Mouse (Mus musculus) lung, embryonic 16.5 days (tissue): ENCODE measurements around the gene Bcl7a. TPM values are rescaled to one million over a fixed set of nuclear protein-coding genes. Genes with fewer than 3 reads are reported as not detected.

Experiments
- ATAC-seq: fragments of 200-750 bp; cut with Nextera tagmentation; 2 replicates; pipeline ENCODE4 v1.8.0; 2017; ENCODE audit warnings: low read depth, mild to moderate bottlenecking, moderate library complexity
- H3K27ac ChIP-seq: fragments of 300-500 bp; sonication (generic); 2 replicates; pipeline ENCODE4 v1.5.1; 2014; ENCODE audit warnings: mild to moderate bottlenecking, control low read depth, low read length
- H3K27me3 ChIP-seq: fragments of 300-500 bp; sonication (generic); 2 replicates; pipeline ENCODE4 v1.6.1; 2014; ENCODE audit warnings: low read depth, low read length, mixed read lengths; ENCODE audit not compliant: control insufficient read depth, insufficient read depth
- H3K36me3 ChIP-seq: fragments of 300-500 bp; sonication (generic); 2 replicates; pipeline ENCODE4 v1.6.1; 2014; ENCODE audit warnings: low read length; ENCODE audit not compliant: control insufficient read depth, insufficient read depth
- H3K4me1 ChIP-seq: fragments of 300-500 bp; sonication (generic); replicated peaks from 2 replicates; pipeline ENCODE4 v1.6.1; 2014; ENCODE audit warnings: low read length, mixed read lengths; ENCODE audit not compliant: control insufficient read depth, insufficient read depth
- H3K4me2 ChIP-seq: fragments of 300-500 bp; sonication (generic); 2 replicates; pipeline ENCODE4 v1.6.1; 2014; ENCODE audit warnings: low read depth, low read length, control low read depth
- H3K4me3 ChIP-seq: fragments of 300-500 bp; sonication (generic); 2 replicates; pipeline ENCODE4 v1.5.1; 2014; ENCODE audit warnings: mild to moderate bottlenecking, low read length, control low read depth
- H3K9ac ChIP-seq: fragments of 300-500 bp; sonication (generic); 2 replicates; pipeline ENCODE4 v1.6.1; 2014; ENCODE audit warnings: low read length, control low read depth
- H3K9me3 ChIP-seq: fragments of 300-500 bp; sonication (generic); 2 replicates; pipeline ENCODE4 v1.6.1; 2016; ENCODE audit warnings: low read length; ENCODE audit not compliant: control insufficient read depth
- whole genome bisulfite sequencing: fragments of 180-500 bp; shearing (Covaris S2); extraction: QIAGEN DNeasy Blood & Tissue Kit; methylation state at CpG from one replicate; pipeline ENCODE4 v1.1.7; 2014; 5-methylcytosine and 5-hydroxymethylcytosine counted together
- polyA plus RNA-seq: library from polyadenylated mRNA; unstranded; fragments of >200 nt; fragmentation: Nextera tagmentation; extraction: Ambion mirVana; gene quantifications from 2 replicates; pipeline ENCODE4 v1.2.1, GENCODE M21; 2015

The Bcl7a gene
- polyA plus RNA-seq = 21.8 and 23.9 TPM in 2 replicates

DNA sequence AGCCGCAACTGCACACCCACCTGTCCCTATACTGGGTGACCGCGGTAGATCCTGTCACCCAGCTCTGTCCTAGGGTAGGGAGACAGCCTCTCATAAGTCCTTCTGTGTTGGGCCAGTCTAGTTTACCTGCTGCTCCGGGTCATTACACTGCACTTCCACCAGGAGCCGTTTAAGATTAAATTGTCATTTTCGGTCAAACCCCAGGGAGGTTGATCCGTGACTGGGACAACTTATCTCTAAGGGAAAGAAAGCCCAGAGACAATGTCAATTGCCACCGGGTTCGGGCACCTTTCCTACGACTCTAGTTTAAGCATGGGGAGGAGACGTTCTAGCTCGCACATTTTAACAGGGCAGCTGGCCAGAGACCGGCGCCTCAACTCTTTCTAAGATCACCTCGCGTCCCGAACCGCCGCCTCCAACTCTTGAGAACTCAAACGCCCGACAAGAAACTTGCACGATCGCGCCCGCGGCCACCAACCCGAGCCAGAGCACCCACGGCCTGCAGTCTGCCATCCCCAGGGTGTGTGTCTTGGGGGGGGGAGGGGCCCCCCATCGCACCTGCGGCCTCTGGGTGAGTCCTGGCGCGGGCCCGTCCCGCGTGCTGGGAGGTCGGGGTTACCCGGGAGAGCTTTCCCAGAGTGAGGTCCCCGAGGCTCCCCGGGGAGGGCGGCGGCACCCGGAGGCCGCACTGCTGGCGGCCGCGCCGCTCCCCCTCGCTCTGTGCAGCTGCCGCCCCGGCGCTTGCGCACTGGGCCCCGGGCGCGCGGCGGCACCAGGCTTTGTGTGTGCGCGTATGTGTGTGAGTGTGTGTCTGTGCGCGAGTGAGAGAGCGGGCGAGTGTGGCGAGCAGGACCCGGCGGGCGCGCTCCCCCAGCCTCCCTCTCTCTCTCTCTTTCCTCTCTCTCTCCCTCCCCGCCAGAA, at the start of gene Bcl7a:
Gene Bcl7a, plus strand, starts transcription at position 128 of the 921 bp plus-strand sequence.
- Histone ChIP-seq H3K4me3 (peak within 1 kb of the TSS; percentile 91), H3K36me3 (no peaks in the 10 kb centered on the region), H3K4me1 (peaks cover 20% of the 10 kb centered on the region), H3K4me2 (peak within 1 kb of the TSS; percentile 91), H3K9ac (peak within 1 kb of the TSS; percentile 98), H3K27ac (peak within 1 kb of the TSS; percentile 99), H3K9me3 (no peaks in the 10 kb centered on the region), H3K27me3 (no peaks in the 10 kb centered on the region)
- under 1% methylated on average over 65 of the region's 69 CpGs for WGBS
- peak; percentile 86 for ATAC-seq

DNA sequence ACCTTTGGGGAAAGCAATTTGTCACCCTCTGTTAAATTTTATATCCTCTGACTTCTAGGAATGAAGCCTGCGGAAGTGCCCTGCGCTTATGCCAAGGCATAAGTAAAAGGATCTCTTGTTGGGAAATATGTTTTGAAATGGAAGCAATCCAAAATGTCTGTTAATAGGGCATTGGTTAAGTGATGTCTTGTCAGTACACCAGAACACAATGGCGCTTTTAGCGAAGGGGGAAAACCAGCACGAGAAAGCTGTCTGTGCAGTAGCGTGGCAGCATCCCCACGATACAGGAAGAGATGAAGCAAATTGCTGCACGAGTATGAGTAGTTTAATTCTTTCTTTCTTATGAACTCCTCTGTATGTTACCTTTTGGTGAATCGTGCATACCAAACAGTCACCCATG, 49.0 kb upstream of the Bcl7a start:
- Histone ChIP-seq H3K27me3 (no peaks in the 10 kb centered on the region), H3K4me2 (no peak overlapping the region), H3K9me3 (no peaks in the 10 kb centered on the region), H3K4me1 (no peaks in the 10 kb centered on the region), H3K9ac (no peak overlapping the region), H3K36me3 (no peaks in the 10 kb centered on the region), H3K27ac (no peak overlapping the region), H3K4me3 (no peak overlapping the region)
- no peak for ATAC-seq
- WGBS = 79% methylated on average over 9 of the region's 9 CpGs

DNA sequence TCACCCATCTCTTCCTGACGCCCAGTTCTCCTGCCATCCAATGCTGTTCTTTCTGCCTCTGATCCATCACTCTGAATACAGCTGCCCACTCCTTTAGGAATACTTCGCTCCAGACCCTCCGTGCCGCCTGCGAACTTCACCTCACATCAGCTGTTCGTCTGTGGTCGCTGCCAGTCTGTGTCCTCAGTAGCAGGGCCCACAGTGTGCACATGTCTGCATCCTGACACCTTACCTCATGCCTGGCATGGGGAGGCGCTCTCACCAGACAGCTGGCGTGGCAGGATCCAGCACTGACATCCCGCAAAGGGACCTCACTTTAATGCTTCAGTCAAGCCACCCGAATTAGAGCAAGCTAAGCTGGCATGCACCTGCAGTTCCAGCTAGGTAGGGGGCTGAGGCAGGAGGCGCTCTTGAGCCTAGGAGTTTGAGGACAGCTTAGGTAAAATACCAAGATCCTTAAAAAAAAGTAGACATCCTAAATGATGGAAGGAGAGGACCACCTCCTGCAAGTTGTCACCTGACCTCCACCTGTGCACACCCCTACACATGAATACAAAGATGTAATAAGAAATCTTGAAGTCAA, 47.3 kb upstream of the Bcl7a start:
- Histone ChIP-seq H3K4me1 (0 out of 2 replicates have a peak, but pooled peaks cover 2% of the 10 kb centered on the region), H3K9me3 (no peaks in the 10 kb centered on the region), H3K4me2 (no peak overlapping the region), H3K27ac (no peak overlapping the region), H3K9ac (no peak overlapping the region), H3K4me3 (no peak overlapping the region), H3K27me3 (no peaks in the 10 kb centered on the region), H3K36me3 (no peaks in the 10 kb centered on the region)
- WGBS = 67% methylated on average over 12 of the region's 12 CpGs
- 0 out of 2 replicates have a peak, but pooled peaks have one; percentile 22 for ATAC-seq

DNA sequence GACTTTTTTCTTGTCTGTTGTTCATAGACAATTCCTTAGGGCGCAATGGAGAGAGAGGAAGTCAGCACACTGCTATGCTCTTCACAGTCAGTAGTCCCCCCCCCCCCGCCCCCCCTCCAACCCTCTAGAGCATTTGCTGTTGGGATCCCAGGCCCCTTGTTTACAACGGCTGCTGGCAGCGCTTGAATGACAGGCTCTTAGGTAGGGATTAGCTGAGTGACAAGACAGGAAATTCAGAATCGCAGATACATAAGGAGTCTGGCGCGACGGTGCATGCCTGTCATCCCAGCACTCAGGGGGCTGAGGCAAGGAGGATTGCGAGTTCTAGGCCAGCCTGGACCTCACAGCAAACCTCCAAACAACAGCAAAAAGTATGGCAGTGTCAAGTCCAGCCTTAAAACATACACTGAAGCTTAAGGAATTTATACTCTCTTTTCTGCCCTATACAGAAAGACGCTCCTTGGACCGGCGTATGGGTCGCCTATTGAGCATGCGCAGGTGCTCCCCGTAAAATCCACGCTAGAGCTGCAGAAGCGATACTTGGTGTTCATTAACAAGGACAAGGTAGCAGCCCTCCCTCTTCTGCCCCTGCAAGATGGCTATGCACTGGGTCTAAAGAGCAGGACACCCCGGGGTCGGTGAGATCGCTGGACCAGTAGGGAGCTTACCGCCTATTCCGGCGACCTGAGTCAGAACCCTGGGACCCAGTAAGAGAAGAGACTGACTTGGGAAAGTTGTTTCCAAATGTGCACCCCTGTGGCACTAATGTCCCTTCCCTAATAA, 46.5 kb upstream of the Bcl7a start:
- Histone ChIP-seq H3K4me2 (no peak overlapping the region), H3K27ac (no peak overlapping the region), H3K27me3 (no peaks in the 10 kb centered on the region), H3K4me3 (no peak overlapping the region), H3K4me1 (0 out of 2 replicates have a peak, but pooled peaks cover 2% of the 10 kb centered on the region), H3K36me3 (no peaks in the 10 kb centered on the region), H3K9ac (no peak overlapping the region), H3K9me3 (no peaks in the 10 kb centered on the region)
- no peak for ATAC-seq
- 59% methylated on average over 23 of the region's 23 CpGs for WGBS

DNA sequence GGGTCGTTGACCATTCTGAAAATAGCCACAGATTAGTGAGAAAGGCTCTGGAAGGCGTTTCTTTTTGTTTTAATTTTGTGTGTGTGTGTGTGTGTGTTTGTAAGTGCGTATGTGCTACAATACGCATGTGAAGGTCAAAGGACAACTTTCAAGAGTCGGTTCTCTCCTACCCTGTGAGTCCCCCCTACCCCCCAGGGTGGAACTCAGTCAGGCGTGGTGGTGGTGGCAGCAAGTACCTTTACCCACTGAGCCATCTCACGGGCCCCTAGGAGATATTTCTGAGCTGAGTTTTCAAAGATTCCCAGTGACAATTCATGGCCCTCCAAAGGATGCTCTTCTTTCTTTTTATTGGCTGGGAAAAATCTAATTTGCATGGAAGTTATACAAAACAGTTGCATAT, 45.8 kb upstream of the Bcl7a start:
- Histone ChIP-seq H3K9ac (no peak overlapping the region), H3K27ac (no peak overlapping the region), H3K9me3 (no peaks in the 10 kb centered on the region), H3K4me3 (no peak overlapping the region), H3K4me1 (0 out of 2 replicates have a peak, but pooled peaks cover 2% of the 10 kb centered on the region), H3K4me2 (no peak overlapping the region), H3K36me3 (no peaks in the 10 kb centered on the region), H3K27me3 (no peaks in the 10 kb centered on the region)
- WGBS = 75% methylated on average over 7 of the region's 7 CpGs
- no peak for ATAC-seq

DNA sequence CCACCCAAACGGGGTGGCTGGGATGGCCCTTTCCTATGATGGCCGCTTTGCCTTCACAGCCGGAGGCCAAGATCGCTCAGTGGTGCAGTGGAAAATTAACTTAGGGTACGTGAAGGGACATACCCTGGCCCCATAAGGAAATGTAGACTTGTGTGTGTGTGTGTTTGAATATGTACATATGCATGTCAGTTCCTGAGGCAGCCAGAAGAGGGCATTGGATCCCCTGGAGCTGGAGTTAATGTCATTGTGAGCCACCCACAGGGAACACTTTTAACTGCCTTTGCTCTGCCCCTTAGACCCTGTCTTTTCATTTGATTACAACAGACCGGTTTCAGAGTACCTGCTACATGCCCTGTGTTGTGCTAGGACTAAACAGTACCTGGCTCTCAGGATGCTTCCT, 45.1 kb upstream of the Bcl7a start:
- Histone ChIP-seq H3K9me3 (no peaks in the 10 kb centered on the region), H3K4me2 (no peak overlapping the region), H3K4me3 (no peak overlapping the region), H3K36me3 (no peaks in the 10 kb centered on the region), H3K9ac (no peak overlapping the region), H3K27me3 (no peaks in the 10 kb centered on the region), H3K4me1 (0 out of 2 replicates have a peak, but pooled peaks cover 2% of the 10 kb centered on the region), H3K27ac (no peak overlapping the region)
- WGBS = 89% methylated on average over 6 of the region's 6 CpGs
- no peak for ATAC-seq

DNA sequence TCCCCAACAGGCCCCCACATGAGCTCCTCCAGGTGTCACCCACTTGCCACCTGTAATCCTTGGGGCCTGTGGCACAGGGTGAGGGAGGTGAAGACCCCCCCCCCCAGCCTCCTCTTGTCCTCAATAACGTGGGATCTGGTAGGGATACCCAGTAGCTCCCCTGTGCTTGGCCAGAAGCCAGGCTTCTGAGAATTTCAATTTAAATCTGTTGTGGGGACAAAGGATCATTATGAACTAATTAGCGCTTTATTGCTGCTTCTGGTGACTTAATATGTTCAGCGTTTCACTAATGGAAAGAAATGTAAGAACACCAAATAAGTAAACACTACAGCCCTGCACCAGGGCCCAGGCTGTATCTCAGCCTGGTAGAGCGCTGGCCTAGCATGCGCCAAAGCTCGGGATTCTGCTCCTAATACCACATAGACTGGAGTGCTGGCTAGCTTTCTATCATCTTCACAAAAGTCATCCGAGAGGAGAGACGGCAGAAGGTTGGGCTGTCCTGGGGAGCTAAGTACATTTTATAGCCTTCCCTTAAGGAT, 43.1 kb upstream of the Bcl7a start:
- Histone ChIP-seq H3K4me3 (no peak overlapping the region), H3K4me2 (no peak overlapping the region), H3K27ac (no peak overlapping the region), H3K9me3 (no peaks in the 10 kb centered on the region), H3K27me3 (no peaks in the 10 kb centered on the region), H3K4me1 (0 out of 2 replicates have a peak, but pooled peaks cover 2% of the 10 kb centered on the region), H3K36me3 (no peaks in the 10 kb centered on the region), H3K9ac (no peak overlapping the region)
- ATAC-seq = no peak
- 66% methylated on average over 8 of the region's 8 CpGs for WGBS

DNA sequence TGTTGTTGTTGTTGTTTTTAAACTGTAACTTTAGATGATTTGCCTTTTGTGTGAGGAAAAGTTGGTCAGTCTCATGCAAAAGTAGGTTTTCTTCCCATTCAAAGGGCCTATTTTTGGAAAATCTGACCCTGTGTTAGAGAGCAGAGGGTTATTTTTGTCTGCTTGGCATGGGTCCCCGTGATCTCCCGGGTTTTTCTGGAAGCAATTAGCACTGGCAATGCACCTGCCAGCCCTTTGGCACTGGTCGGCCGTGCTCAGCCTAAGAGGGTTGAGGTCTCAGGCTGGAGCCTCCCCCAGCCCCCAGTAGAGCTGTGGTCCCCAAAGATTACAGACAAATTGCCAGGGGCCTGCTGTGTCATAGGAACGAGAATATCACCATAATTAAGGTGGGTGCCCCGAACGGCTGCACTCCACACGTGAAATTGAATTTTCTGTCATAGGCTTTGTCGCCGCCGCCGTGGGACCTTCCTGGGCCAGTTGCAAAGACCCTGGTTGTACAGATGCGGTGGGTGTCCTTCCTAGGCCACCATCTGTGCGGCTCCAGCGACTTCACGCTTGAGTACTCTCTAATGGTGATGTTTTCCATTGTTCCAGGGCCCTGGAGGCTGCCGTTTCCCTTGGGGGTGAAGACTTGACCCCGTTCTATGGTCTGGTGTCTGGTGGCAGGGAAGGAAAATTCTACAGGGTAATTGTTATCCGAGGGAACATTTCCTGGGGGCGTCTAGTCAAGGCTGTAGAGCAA, 41.7 kb upstream of the Bcl7a start:
- no peak for ATAC-seq
- Histone ChIP-seq H3K9me3 (no peaks in the 10 kb centered on the region), H3K36me3 (no peaks in the 10 kb centered on the region)

More for the DNA sequence above, 41.7 kb upstream of the Bcl7a start:
- Histone ChIP-seq H3K9ac (no peak overlapping the region), H3K4me1 (0 out of 2 replicates have a peak, but pooled peaks cover 2% of the 10 kb centered on the region), H3K27me3 (no peaks in the 10 kb centered on the region), H3K27ac (no peak overlapping the region), H3K4me2 (no peak overlapping the region), H3K4me3 (no peak overlapping the region)
- 75% methylated on average over 20 of the region's 20 CpGs for WGBS
